Mouse (Mus musculus): Measurements from ENCODE around the gene Pck2.
A peak's percentile ranks its signal among the peaks of the same experiment; 100 is the strongest.

Gene Pck2

DNA sequence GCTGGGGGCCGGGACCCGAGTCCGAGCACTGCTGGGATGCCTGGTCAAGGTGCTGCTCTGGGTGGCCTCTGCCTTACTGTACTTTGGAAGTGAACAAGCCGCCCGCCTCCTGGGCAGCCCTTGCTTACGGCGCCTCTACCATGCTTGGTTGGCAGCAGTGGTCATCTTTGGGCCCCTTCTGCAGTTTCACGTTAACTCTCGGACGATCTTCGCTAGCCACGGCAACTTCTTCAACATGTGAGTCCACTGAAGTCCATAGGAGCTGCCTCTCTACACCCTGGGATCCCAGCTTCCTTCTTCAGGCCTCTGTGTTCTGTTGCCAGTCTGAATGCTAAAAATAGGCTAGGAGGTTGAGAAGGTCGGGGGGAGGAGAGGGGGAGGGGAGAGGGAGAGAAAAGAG, 35.6 kb downstream of the Pck2 start:
- DNase-seq (ENCODE audit: low read depth, low spot score) = no peak

DNA sequence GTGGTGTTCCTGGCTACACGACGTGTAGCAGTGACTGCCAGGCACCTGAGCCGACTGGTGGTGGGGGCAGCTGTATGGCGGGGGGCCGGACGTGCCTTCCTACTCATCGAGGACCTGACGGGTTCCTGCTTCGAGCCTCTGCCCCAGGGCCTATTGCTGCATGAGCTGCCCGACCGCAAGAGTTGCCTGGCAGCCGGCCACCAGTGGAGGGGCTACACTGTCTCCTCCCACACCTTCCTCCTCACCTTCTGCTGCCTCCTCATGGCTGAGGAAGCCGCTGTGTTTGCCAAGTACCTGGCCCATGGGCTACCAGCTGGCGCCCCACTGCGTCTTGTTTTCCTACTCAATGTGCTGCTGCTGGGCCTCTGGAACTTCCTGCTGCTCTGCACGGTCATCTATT, 36.3 kb downstream of the Pck2 start:
- no peak for DNase-seq (ENCODE audit: low read depth, low spot score)

DNA sequence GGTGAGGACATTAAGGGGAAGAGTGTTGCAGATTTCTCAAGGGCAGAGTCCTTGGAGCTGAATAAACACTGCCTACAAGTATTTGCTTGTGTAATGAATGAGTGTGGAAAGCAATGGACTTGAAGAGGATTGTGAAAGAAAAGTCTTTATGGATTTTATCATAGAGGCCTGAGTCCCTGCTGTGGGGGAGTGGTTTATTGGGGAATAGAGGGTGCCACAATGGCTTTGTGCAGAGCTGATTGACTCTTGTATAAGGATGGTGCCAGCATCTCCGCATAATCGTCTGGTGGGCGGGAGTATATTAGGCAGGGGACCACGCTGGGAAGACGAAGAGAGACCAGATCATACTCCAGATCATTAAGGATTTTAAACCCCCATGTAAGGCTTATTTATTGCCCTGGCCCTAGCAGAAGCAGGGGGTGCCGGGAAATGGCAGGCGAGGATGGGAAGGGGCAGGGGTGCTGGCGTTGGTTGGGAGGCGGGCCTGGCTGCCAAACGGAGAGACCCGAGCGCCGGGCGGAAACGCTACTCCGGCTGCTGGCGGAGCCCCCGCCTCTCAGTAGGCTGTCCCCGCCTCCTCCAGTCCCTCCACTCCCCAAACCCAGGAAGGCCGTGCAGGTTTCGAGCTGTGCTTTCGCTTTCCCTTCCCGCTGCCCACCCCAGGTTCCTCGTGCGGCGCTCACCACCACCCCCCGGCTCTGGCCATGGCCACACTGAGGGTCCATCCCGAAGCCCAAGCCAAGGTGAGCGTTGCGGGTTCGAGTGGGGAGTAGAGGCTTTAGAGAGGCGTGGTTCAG, 38.0 kb downstream of the Pck2 start, which contains the start of gene Psme1:
Gene Psme1 (plus strand): TSS at position 253 of the 797 bp plus-strand sequence.
- DNase-seq (ENCODE audit: low read depth, low spot score) = peak; percentile 90

DNA sequence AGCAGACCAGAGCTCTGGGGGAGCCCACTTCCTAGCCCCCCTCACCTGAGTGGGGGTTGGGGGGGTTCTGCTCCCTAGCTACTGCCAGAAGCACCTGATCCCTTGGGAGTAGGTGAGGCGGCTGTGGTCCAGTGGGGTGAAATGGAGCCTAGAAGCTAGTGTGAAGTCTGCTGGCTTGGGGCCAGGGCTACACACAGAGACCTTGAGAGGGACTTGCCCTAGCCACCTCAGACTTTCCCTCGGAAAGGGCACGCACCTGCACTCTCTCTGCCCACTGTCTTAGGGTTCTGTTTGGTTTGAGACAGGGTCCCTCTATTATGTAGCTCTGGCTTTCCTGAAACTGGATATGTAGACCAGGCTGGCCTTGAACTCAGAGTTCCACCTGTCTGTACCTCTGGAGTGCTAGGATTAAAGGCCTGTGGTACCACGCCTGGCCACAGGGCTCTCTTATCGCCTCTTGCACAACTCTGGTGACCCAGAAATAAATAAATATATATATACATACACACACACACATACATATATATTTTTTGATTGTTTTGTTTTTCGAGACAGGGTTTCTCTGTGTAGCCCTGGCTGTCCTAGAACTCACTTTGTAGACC, 38.7 kb downstream of the Pck2 start:
- DNase-seq (ENCODE audit: low read depth, low spot score) = peak; percentile 72

DNA sequence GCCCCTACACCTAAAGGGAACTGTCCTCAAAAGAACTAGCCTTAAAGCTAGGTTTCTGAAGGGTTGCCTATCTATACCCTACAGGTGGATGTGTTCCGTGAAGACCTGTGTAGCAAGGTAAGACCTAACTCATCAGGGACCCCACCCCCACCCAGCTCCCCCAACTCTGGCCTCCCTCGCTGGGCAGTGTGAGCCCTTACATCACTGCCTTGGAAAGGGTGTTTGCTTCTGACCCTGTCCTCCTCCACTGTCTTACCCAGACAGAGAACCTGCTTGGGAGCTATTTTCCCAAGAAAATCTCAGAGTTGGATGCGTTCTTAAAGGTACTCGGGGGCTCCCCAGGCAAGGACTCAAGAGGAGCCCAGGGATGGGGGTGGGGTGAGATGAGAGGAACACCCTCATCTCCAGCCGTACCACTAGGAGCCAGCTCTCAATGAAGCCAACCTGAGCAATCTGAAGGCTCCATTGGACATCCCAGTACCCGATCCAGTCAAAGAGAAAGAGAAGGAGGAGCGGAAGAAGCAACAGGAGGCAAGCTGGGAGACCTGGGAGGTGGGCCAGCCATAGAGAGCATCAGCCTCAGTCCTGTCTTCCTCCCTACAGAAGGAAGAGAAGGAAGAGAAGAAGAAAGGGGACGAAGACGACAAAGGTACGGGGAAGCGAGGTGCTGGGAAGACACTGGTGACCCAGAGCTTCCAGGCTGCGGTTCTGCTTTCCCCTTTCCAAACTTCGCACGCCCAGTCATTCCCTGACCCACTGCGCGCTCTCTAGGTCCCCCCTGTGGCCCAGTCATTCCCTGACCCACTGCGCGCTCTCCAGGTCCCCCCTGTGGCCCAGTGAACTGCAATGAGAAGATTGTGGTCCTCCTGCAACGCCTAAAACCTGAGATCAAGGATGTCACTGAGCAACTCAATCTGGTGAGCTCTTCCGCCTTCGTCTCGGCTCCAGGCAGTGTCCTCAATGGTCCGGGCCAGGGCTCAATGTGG, 39.7 kb downstream of the Pck2 start:
- DNase-seq (ENCODE audit: low read depth, low spot score) = no peak

DNA sequence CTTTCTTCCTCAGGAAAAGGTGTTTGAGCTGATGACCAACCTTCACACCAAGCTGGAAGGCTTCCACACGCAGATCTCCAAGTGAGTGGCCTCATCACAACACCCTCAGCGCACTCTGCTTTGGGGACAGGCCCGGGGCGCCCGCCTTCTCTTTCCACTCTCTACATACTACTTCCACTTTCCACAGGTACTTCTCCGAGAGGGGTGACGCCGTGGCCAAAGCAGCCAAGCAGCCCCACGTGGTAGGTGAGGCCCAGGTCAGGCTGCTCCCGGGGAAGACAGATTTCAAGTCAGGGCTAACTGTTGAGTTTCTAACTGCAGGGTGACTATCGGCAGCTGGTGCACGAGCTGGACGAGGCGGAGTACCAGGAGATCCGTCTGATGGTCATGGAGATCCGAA, 40.7 kb downstream of the Pck2 start:
- no peak for DNase-seq (ENCODE audit: low read depth, low spot score)

DNA sequence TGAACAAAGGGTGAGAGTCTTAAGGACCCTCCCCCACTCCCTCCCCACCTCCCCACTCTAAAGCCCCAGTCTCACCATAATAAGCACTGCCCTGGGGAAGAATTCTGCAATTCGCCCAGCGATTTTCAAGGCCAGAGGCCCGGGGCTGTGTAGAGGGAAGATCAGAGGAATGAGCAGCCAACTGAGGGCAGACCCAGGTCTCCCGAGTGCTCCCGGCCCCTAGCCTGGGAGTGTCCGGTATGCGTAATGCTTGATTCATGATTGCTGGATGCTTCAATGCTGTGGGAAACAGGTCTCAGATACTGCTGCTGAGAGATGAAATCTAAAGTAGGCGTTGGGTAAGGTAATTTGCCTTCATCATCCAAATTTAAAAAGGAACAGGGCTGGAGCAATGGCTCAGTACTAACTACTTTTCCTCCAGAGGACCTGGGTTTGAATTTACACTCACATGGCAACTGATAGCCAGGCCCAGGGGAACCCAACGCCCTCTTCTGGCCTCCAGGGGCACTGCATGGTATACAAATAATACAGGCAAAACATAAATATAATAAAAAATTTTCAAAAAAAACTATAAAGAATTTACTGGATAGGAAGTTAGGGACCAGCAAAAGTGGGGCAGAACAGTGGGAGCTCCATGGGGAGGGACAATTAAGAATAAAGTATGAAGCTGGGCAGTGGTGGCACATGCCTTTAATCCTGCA, 42.1 kb downstream of the Pck2 start:
- DNase-seq (ENCODE audit: low read depth, low spot score) = peak; percentile 58

DNA sequence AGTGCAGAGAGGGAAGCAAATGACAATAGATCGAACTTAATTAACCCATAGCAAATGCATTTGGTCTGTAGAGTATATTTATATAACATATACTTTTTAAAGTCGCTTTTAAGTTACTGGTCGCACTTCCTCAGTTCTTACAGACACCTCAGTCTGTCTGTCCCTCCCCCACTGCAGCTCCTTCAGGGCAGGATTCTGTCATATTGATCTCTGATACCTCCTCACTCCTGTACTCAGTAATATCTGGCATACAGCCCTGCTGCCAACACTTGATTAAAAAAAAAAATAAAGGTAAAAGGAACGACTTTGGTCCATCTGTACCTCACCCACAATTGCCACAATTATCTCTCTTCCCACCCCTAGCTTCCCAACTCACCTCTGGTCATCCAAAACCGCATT, 44.2 kb downstream of the Pck2 start:
- no peak for DNase-seq (ENCODE audit: low read depth, low spot score)

DNA sequence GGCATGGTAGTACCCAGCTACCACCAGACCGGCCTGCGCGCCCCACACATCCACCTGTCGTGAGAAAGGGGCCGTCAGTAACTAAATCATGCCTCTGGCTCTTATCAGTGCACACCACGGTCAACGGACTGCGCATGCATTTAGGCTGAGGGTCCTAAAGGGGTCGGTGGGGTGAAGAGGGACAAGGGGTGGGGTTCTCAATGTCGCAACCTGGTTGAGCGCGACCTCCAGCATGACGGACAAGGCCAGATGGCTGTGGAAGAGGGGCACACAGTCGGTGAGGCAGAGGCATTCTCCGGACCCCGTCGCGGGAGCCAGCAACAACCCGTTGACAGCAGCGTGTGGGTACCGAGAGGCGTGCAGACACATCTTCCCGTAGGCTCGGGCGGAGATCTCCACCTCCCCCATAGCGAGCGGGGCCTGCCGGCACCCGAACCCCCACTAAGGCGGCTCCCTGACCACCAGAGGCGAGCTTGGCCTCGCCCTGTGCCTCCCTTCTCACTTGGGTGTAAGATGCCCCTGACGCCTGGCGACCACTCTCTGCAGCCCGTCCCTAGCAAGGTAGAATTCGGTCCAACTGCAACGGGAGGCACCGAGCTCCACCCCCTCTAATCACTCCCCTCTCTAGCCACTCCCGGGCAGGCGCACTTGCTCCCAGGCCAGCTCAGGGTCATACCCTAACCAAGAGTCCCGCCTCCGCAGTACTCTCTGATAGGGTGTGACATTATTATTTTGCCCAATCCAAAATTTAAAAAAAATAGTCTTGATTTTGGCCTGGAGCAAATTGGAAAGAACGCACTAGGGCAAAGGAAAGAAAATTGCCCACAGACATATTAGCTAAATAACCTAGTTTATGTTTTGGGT, 44.9 kb downstream of the Pck2 start, which contains the start of gene Emc9:
Gene Emc9 (minus strand): TSS at position 601 of the 864 bp plus-strand sequence.
- DNase-seq (ENCODE audit: low read depth, low spot score) = peak; percentile 84

DNA sequence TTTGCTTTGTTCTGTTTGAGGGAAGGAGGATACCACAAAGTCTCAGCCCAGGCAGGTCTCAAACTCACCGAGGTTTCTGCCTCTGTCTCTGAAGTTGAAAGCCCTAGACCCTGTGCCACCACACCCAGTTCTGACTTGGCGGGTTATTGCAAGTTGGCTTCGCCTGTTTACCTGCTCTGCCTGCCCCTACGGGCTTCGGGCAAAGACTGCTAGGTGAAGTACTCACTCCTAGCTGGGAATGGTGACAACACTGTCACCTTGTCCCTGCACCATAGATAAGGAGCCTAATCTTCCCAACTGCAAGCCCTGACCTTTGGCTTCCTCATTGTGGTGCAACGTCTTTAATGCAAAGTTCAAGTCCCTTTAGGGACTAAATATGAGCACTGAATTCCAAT, 45.5 kb downstream of the Pck2 start:
- DNase-seq (ENCODE audit: low read depth, low spot score) = peak; percentile 64

DNA sequence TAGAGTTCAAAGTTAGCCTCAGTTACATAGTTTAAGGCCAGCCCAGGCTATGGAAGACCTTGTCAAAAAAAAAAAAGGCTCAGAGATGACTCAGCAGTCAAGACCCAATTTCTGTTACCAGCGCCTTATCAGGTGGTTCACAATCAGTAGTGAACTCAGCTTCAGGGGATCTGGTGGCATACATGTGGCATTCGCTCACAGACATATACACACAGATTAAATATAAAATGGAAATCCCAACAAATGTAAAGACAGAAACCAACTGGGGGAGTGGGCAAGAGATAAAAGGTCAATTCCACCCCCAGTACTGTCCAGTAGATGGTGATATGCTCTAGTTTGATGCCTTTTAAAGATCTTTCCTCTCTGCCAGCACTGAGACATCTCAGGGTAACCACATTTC, 46.1 kb downstream of the Pck2 start:
- DNase-seq (ENCODE audit: low read depth, low spot score) = peak; percentile 40

DNA sequence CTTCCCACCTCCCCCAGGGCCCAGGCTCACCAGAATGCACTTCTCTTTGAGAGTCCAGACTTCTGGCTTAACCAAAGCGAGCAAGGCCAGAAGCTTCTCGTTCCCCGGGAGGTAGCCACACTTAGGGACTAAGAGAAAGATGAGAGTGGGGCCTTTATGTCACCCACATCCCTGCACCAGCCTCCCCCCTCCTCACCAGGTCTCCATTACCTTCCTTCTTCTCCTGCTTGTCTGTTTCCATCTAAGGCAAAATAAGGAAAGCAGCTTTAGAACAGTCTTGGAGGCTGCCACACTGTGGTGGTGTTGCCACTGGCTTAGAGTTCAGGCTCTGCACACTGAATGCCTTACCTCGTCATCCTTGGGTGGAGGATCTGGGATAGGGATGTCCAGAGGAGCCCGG, 49.2 kb downstream of the Pck2 start:
- DNase-seq (ENCODE audit: low read depth, low spot score) = no peak

DNA sequence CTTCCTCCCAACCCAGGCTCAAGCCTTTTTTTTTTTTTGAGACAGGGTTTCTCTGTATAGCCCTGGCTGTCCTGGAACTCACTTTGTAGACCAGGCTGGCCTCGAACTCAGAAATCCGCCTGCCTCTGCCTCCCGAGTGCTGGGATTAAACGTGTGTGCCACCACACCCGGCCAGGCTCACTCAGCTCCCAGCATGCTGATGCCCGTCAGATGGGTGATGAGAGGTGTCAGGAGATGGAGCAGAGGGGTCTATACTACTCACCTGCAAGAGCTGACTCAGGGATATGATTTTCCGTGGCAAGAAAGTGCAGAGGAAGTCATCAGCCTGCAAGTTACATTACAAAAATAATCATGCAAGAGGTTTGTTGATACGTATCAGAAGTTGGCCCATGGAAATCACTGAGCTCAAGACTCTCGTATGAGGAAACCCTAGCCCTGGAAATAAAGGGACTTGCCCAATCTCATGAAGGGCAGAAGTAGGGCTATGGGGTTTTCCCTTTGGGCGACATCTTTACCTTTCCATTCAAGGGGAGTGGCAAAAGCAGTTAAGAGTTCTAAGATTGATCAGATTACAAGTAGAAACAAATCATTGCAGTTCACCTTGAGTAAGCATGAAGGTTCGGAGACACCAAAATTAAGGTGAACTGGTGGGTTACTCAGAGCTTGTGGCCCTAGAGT, 49.8 kb downstream of the Pck2 start:
- peak; percentile 81 for DNase-seq (ENCODE audit: low read depth, low spot score)

DNA sequence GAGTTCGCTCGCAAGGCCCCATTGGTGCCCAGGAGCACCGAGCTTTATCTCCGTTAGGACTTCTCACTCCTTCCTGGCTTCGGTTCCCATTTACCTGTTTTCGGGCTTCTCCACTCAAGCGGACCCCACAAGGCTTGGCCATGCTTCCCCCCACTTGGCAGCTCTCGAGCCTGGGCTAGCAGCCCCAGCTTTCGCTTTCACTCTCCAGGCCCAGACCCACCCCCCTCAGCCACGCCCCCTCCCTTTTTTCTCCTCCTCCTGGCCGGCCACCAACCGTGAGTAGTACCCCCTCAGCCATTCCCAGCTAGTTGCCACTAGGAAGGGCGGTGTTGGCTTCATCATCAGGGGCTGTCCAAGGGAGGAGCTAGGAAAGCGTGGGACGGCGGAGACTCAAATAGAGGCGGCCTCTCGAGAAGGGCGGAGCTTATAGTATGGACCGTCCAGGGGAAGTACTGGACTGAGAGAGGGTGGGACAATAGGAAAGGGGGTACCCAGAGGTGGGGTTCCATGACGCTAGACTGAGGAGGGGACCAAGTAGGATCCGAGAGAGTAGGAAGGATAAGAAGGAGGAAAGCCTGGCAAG, 50.8 kb downstream of the Pck2 start, which contains the start of gene Psme2:
Gene Psme2 (minus strand): TSS at position 366 of the 583 bp plus-strand sequence.
- DNase-seq (ENCODE audit: low read depth, low spot score) = peak; percentile 92

DNA sequence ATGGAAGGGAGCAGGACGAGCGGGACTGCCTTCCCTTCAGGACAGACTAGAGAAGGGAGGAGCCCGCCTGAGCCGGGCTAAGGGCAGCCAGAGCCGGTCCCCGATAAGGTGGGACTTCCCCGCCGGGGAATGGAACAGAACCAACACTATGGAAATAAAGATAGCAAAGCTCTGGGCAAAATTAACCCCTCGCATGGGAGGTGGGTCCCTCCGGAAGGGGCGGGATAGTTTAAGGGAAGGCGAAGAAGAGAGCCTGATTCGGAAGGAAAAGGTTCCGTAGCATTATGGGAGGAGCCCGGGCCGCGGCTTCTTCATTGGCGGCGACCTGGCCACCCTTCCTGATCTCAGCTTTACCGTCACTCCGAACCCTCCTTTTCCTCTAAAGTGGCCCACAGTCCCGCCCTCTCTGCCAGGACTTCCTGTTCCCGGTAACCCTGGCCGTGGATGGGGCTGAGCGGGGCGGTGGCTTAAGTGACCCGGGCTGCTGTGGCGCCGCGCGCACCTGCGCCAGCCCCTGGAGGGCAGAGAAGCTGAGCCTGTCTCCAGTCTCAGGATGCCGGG, 51.3 kb downstream of the Pck2 start, which contains the start of gene Rnf31:
Gene Rnf31 (plus strand): TSS at position 378 of the 561 bp plus-strand sequence.
- DNase-seq (ENCODE audit: low read depth, low spot score) = peak; percentile 93

DNA sequence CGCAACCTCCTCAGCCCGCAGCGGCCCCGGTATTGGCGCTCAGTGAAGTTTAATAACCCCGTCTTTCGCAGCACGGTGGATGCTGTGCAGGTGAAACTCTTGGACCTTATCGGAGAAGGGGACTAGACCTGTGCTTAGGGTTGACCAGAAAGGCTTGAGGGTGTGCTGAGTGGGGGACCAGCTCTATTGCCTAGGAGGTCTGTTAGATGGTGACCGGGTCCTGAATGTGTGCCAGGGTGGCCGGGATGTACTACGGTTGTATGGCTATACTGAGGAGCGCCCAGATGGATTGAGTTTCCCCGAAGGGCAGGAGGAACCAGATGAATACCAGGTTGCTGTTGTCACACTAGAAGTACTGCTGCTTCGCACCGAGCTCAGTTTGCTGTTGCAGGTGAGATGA, 52.2 kb downstream of the Pck2 start:
- DNase-seq (ENCODE audit: low read depth, low spot score) = no peak

DNA sequence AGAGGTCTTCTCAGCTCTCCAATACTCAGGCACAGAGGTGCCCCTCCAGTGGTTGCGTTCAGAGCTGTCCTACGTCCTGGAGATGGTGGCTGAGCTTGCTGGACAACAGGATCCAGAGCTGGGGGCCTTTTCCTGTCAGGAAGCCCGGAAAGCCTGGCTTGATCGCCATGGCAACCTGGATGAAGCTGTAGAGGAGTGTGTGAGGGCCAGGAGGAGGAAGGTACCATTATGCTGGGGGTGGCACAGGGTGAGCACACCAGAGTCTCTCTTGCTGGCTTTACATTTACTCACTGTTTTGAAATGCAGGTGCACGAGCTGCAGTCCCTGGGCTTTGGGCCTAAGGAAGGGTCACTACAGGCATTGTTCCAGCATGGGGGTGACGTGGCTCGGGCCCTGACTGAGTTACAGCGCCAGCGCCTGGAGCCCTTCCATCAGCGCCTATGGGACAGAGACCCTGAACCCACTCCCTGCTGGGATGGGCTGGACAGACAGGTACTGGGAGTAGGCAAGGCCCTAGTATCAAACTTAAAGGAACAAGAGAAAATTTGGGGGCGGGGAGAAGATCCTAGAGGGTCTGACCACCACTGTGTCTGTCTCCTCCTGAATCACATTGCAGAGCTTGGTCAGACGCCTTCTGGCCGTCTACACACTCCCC, 56.1 kb downstream of the Pck2 start:
- DNase-seq (ENCODE audit: low read depth, low spot score) = no peak

All from CD4-positive, CD25-positive, alpha-beta regulatory T cell, adult 2 months (primary cell).